Mouse (Mus musculus) brown adipose tissue, adult 24 weeks (tissue): ENCODE results near the gene Nipal4. TPM values are rescaled to one million over a fixed set of nuclear protein-coding genes. Genes with fewer than 3 reads are reported as not detected.

Source experiments
- H3K27ac ChIP-seq: fragments of 200-500 bp; replicated peaks from 2 replicates; pipeline ENCODE4 v1.5.1; 2012; ENCODE audit warnings: low read depth, mild to moderate bottlenecking, low read length
- H3K4me1 ChIP-seq: fragments of 200-500 bp; 2 replicates; pipeline ENCODE4 v1.6.1; 2012; ENCODE audit warnings: low read length, mixed read lengths; ENCODE audit not compliant: control insufficient read depth, insufficient read depth, insufficient read length
- H3K4me3 ChIP-seq: fragments of 200-500 bp; 2 replicates; pipeline ENCODE4 v1.5.1; 2012; ENCODE audit warnings: low read depth, mild to moderate bottlenecking, low read length, moderate library complexity; ENCODE audit not compliant: insufficient read depth
- polyA plus RNA-seq: library from polyadenylated mRNA; stranded (reverse); fragments of >200 nt; gene quantifications from 2 replicates; pipeline ENCODE4 v1.2.4, GENCODE M21; 2012; ENCODE audit not compliant: missing spikeins, insufficient read depth, insufficient read length

The Nipal4 gene
- polyA plus RNA-seq, 1 experiment, result not detected

DNA sequence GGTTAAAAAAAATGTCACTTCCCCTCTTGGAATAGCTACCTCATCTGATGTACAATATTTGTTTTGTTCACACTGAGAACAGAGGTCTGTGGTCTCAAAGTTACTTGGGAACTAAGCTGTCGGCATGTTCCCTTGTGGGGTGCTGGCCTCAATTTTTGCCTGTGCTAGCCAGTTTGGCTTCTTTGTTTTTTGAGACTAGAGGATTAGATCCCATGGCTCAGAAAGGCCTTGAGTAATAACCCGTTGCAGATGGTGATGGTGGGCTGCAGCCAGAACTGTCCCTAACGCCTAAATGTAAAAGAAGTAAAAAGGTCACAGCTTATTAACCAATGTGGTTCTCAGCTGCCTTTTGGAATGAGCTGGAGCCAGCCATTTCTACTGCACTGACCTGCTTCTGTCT lies 53.1 kb downstream of the Nipal4 start:
- H3K4me3 ChIP-seq, result no peak overlapping the region
- H3K4me1 ChIP-seq, result peaks cover 12% of the 10 kb centered on the region
- H3K27ac ChIP-seq, result no peak overlapping the region

DNA sequence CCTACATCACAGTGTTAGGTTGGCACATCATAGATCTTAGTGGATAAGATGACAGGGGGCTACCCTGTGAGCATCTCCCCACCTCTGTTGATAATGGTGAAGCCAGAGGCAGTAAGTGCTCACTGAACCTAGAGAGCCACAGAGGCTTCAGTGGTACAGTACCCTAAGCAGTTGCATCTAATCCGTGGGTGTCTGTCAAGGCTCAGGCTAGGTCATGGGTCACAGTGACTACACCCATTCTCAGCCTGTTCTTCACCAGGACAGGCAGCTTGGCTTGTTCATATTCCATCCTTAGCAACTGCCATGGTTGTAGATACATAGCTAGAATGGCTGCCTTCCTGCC lies 55.4 kb downstream of the Nipal4 start:
- no peak overlapping the region for H3K27ac ChIP-seq
- no peak overlapping the region for H3K4me3 ChIP-seq
- peaks cover 9% of the 10 kb centered on the region for H3K4me1 ChIP-seq

DNA sequence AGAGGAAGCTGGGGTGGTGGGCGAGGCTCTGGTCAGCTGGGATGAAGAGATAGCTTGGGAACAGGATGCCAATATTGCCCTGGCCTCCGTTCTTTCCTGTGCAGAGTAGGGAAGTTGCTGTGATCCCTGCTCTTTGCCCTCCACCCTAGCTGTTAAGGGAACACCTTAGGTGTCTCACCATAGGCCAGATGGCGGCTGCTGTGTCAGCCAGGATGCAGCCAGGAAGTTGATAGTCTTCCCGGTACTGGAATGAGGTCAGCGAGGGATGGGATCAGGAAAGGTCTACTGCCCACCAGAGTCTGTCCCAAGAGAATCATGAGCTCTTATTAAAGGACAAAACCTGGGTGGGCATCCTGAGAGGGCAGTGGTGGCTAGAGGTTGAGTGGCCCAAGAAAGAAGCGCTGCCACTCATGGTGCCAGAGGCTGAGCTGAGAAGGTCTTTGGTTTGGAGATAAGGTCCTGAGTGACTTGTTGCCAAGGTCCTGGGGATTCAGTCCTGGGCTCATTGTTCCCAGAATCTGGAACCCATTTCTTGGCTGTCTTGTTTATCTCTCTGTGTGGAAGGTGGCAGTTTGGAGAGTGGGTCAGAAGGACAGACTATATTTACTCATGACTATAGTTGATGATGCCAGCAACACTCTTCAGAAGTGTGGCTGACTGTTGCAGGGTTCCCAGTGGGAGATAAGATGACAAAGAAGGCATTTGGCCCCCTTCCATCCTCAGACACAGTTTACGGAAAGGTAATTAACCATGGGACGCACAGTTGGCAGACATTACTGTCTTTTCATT lies 56.0 kb downstream of the Nipal4 start:
- H3K27ac ChIP-seq, result no peak overlapping the region
- peaks cover 4% of the 10 kb centered on the region; the same call in 1 of the 2 replicates for H3K4me1 ChIP-seq
- no peak overlapping the region for H3K4me3 ChIP-seq

DNA sequence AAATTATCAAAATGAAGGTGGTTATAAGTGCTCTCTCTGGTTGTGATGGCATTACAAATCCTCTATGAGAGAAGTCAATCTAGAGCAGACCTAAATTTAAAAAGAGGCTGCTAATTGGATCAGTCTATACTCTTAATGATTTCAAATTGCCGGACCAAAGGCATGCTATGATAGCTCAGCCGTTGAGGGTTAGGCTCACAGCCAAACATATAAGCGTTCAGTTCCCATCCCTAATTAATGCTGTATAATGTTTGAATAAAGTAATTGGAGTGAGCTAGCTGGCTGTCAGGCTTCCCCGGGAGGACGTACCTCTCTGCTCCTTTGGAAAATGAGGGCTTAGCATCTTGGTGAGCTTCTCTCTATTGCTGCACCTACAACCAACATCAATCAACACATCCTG lies 57.1 kb downstream of the Nipal4 start:
- Histone ChIP-seq H3K4me3 (no peak overlapping the region), H3K27ac (no peak overlapping the region), H3K4me1 (peaks cover 4% of the 10 kb centered on the region; the same call in 1 of the 2 replicates)

DNA sequence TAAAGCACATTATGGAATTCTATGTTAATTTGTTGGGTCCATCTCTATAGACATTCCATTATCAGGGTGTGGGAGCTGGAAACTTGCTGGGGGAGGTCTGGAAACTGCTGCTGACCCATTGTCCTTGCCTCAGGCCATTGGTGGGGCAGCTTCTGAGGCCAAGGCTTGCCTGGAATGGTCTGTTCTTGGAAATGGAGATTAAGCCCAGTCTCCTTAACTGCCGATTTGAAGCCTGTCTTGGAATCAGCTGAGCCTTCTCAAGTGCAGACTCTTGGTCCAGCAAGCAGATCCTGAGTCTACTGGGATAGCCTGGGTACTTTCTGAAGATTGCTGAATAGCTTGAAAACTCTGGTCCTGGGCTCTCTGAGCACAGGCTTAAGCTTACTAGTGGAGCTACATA lies 59.3 kb downstream of the Nipal4 start:
- Histone ChIP-seq H3K27ac (no peak overlapping the region), H3K4me1 (peaks cover 6% of the 10 kb centered on the region), H3K4me3 (no peak overlapping the region)

DNA sequence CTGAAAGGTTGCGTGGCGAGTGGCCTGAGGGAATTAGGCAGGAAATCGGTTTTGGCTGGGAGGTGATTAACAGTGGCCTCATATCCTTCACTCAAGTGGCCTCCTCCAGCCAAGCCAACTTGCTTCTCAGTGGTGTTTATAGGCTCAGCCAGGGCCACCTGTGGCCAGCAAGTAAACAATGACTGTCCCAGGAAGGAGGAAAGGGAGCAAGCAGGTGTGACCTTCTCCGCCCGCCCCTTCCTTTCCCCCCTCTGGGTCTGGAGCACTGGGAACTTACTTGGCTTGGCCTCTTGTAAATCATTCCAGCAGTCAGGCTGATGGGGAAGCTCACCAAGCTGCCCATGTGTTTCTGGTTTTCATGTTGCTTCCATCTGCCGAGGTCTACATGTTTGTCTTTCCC lies 64.2 kb downstream of the Nipal4 start:
- no peak overlapping the region; the same call in 1 of the 2 replicates for H3K27ac ChIP-seq
- peaks cover 8% of the 10 kb centered on the region for H3K4me1 ChIP-seq
- H3K4me3 ChIP-seq, result no peak overlapping the region

Other genes with a start within 250 kb of the Nipal4 start
- gene Lsm11, start 221.6 kb downstream of the Nipal4 start, polyA plus RNA-seq, result 1.9 and 2.2 TPM in 2 replicates
- 10.9 and 18.7 TPM in 2 replicates for gene Thg1l, start 211.0 kb downstream of the Nipal4 start, polyA plus RNA-seq
- gene Sox30, start 186.2 kb downstream of the Nipal4 start, polyA plus RNA-seq, result 0.36 TPM in 1 of 2 replicates, not detected in the other
- gene Gm12166, start 114.2 kb downstream of the Nipal4 start, polyA plus RNA-seq, result 2.3 and 18.9 TPM in 2 replicates
- gene Adam19, start 110.5 kb downstream of the Nipal4 start, polyA plus RNA-seq, result 2.4 and 3.1 TPM in 2 replicates
- not detected in 2 replicates for gene Fndc9, start 69.0 kb upstream of the Nipal4 start, polyA plus RNA-seq
- gene Cyfip2, start 146.4 kb upstream of the Nipal4 start, polyA plus RNA-seq, result 0.29 and 0.59 TPM in 2 replicates
- gene Itk, start 223.0 kb upstream of the Nipal4 start, polyA plus RNA-seq, result not detected in 2 replicates
- gene Fam71b, start 230.1 kb upstream of the Nipal4 start, polyA plus RNA-seq, result not detected in 2 replicates